Mouse (Mus musculus): ENCODE results near the gene Foxo6. TPM values are rescaled to one million over a fixed set of nuclear protein-coding genes. Genes with fewer than 3 reads are reported as not detected.

Foxo6 gene
- total and polyA plus RNA-seq, 2 experiments from 2014 or later = 1.2 to 23.8 TPM

DNA sequence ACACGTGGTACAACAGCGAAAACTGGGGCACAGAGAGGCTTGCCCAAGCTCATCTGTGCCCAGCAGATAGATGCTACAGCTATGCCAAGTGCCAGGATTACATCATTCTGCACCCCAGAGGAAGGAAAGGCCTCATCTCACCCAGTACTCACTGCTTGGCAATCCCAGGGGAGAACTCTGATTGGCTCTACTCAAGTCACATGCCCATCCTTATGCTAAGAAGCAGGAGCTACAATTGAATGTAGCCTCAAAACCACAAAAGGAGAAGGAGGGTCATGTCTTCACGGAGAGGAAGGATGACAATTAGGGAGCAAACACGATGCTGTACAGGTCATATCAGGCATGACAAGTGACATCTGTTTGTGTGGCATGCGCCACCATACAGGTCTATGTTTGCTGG lies 26.2 kb upstream of the Foxo6 start:
- WGBS = 70% methylated on average over 5 of the region's 5 CpGs
- no peak overlapping the region for H3K9ac ChIP-seq (replicated peaks; ENCODE audit: low read length)

DNA sequence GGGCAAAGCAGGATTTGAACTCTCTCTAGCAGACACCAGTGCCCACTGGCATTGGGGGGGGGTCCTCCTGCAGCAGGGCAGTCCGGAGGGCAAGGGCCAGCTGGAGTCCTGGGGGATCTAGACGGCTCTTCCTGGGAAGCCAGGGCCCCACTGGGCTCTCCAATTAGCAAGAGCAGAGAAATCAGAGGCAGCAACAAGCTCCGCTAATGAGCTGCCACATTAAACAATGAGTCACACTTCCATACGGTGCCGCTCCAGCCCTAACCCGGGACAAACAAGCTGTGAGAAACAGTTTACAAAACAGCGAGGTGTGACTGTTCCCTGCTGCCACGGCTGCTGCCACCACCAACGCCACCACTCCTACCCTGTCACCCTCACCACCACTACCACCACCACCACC lies 17.4 kb upstream of the Foxo6 start:
- H3K4me2 ChIP-seq (ENCODE audit: low read depth, low read length) = no peak overlapping the region
- ATAC-seq = peak; percentile 27; the same call in 1 of the 2 replicates
- no peaks in the 10 kb centered on the region for H3K27me3 ChIP-seq (ENCODE audit: insufficient read depth, low read length)
- DNase-seq (ENCODE audit: low spot score) = peak; percentile 28
- no peaks in the 10 kb centered on the region for H3K4me1 ChIP-seq (ENCODE audit: insufficient read depth, low read length)
- no peak for TF ChIP-seq CTCF (IDR thresholded peaks at IDR 0.05; ENCODE audit: low read depth)
- H3K9ac ChIP-seq (replicated peaks; ENCODE audit: low read length) = no peak overlapping the region
- H3K4me3 ChIP-seq (ENCODE audit: low read length) = no peak overlapping the region
- no peaks in the 10 kb centered on the region for H3K36me3 ChIP-seq (ENCODE audit: insufficient read depth, low read length)
- 15% methylated on average over 9 of the region's 9 CpGs for WGBS
- H3K9me3 ChIP-seq (ENCODE audit: low read length) = no peaks in the 10 kb centered on the region
- H3K27ac ChIP-seq = no peak overlapping the region

More for the DNA sequence above, 26.2 kb upstream of the Foxo6 start:
- H3K27me3 ChIP-seq (ENCODE audit: insufficient read depth, low read length) = no peaks in the 10 kb centered on the region
- H3K36me3 ChIP-seq (ENCODE audit: insufficient read depth, low read length) = no peaks in the 10 kb centered on the region
- no peaks in the 10 kb centered on the region for H3K4me1 ChIP-seq (ENCODE audit: insufficient read depth, low read length)
- no peak overlapping the region for H3K4me3 ChIP-seq (ENCODE audit: low read length)
- H3K4me2 ChIP-seq (ENCODE audit: low read depth, low read length) = no peak overlapping the region
- no peak for TF ChIP-seq CTCF (IDR thresholded peaks at IDR 0.05; ENCODE audit: low read depth)
- no peak for DNase-seq (ENCODE audit: low spot score)
- H3K27ac ChIP-seq = no peak overlapping the region
- no peak for ATAC-seq
- H3K9me3 ChIP-seq (ENCODE audit: low read length) = peaks cover 3% of the 10 kb centered on the region; the same call in 1 of the 2 replicates

DNA sequence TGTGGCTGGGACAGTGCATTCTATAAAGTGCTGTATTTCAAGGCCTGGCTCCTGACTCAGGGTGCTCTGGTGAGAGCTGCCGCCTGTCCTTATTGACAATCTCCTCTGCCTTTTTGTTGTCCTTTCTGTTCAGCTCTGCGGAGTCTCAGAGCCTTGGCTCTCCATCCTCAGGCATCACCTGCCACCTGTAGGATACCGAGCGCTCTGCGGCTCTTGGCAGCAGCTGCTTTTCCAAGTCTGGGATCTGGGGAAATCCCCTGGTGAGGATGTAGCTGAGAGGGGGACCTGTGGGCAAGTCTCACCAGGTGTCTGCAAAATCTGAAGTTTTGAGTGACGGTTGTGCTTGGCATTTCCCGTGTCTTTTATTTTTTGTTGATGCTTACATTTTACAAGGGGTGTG lies 12.1 kb upstream of the Foxo6 start:
- Histone ChIP-seq H3K27ac (no peak overlapping the region), H3K4me1 (ENCODE audit: insufficient read depth, low read length) (no peaks in the 10 kb centered on the region), H3K4me3 (ENCODE audit: low read length) (no peak overlapping the region), H3K9me3 (ENCODE audit: low read length) (no peaks in the 10 kb centered on the region), H3K36me3 (ENCODE audit: insufficient read depth, low read length) (no peaks in the 10 kb centered on the region), H3K27me3 (ENCODE audit: insufficient read depth, low read length) (no peaks in the 10 kb centered on the region), H3K9ac (replicated peaks; ENCODE audit: low read length) (no peak overlapping the region), H3K4me2 (ENCODE audit: low read depth, low read length) (no peak overlapping the region)
- peak; percentile 20; the same call in 1 of the 2 replicates for TF ChIP-seq CTCF (IDR thresholded peaks at IDR 0.05; ENCODE audit: low read depth)
- 52% methylated on average over 7 of the region's 7 CpGs for WGBS
- ATAC-seq (no peak), DNase-seq (ENCODE audit: low spot score) (no peak)

DNA sequence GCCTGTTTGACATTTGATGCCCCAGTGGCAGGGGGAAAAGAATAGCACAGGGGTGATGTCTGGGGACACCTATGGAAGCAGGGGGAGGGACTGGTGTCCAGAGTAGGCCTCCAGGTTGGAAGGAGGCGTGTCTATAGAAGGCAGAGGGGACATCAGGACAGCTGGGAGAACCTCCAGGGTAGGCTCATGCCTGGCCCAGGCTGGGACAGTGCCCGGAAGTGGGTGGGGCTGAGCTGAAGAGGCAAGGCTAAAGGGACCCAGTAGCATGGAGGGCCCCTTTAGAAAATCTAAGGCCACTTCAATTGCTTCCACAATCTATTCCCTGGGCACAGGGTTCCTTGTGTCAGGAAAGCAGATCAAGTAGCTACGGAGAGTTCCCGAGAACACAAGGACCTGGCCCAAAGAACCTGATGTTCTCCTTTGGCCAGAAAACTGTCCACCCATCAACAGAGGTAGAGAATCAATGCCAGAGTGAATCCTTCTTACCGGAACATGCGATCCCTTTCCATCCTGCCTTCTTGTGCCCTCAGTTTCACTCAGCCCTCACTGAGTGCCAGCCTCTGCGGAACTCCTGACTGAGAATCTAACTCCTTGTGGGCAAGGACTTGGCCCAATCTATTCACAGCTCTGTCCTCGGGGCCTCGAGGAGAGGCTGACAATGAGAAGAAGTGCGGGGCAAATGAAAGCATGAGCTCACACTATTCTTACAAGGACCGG lies 4.1 kb upstream of the Foxo6 start:
- no peaks in the 10 kb centered on the region for H3K36me3 ChIP-seq (ENCODE audit: insufficient read depth, low read length)
- H3K9ac ChIP-seq (replicated peaks; ENCODE audit: low read length) = no peak overlapping the region
- H3K27ac ChIP-seq = no peak overlapping the region
- ATAC-seq = no peak
- no peak overlapping the region for H3K4me2 ChIP-seq (ENCODE audit: low read depth, low read length)
- TF ChIP-seq CTCF (IDR thresholded peaks at IDR 0.05; ENCODE audit: low read depth) = no peak
- H3K4me1 ChIP-seq (ENCODE audit: insufficient read depth, low read length) = no peaks in the 10 kb centered on the region
- DNase-seq (ENCODE audit: low spot score) = no peak
- 79% methylated on average over 11 of the region's 11 CpGs for WGBS
- H3K9me3 ChIP-seq (ENCODE audit: low read length) = no peaks in the 10 kb centered on the region
- H3K4me3 ChIP-seq (ENCODE audit: low read length) = no peak overlapping the region
- no peaks in the 10 kb centered on the region for H3K27me3 ChIP-seq (ENCODE audit: insufficient read depth, low read length)

DNA sequence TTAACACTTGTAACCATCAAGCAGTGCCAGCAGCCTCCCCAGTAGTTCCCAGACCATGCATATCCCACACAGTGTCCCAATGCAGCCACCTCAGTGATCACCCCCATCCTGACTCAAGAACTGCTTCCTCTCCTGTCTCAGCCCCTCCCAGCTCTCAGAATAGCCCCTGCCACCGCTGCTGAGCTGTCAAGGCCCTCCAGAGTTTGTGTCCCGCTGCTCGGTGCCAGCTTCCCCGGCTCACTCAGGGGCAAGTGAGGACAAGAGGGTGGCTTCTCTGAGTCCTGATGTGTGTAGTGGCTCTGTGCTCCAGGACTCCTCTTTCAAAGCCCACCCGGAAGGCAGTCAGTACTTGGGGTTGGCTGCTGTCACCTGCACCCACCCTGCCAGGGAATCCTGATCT lies 3.3 kb upstream of the Foxo6 start:
- no peak overlapping the region for H3K9ac ChIP-seq (replicated peaks; ENCODE audit: low read length)
- DNase-seq (ENCODE audit: low spot score) (no peak), ATAC-seq (no peak)
- TF ChIP-seq CTCF (IDR thresholded peaks at IDR 0.05; ENCODE audit: low read depth) = no peak
- H3K27me3 ChIP-seq (ENCODE audit: insufficient read depth, low read length) = no peaks in the 10 kb centered on the region
- 54% methylated on average over 5 of the region's 5 CpGs for WGBS
- H3K9me3 ChIP-seq (ENCODE audit: low read length) = no peaks in the 10 kb centered on the region
- no peaks in the 10 kb centered on the region for H3K36me3 ChIP-seq (ENCODE audit: insufficient read depth, low read length)
- H3K4me3 ChIP-seq (ENCODE audit: low read length) = no peak overlapping the region
- no peak overlapping the region for H3K4me2 ChIP-seq (ENCODE audit: low read depth, low read length)
- peaks cover 4% of the 10 kb centered on the region; the same call in 1 of the 2 replicates for H3K4me1 ChIP-seq (ENCODE audit: insufficient read depth, low read length)
- no peak overlapping the region for H3K27ac ChIP-seq

DNA sequence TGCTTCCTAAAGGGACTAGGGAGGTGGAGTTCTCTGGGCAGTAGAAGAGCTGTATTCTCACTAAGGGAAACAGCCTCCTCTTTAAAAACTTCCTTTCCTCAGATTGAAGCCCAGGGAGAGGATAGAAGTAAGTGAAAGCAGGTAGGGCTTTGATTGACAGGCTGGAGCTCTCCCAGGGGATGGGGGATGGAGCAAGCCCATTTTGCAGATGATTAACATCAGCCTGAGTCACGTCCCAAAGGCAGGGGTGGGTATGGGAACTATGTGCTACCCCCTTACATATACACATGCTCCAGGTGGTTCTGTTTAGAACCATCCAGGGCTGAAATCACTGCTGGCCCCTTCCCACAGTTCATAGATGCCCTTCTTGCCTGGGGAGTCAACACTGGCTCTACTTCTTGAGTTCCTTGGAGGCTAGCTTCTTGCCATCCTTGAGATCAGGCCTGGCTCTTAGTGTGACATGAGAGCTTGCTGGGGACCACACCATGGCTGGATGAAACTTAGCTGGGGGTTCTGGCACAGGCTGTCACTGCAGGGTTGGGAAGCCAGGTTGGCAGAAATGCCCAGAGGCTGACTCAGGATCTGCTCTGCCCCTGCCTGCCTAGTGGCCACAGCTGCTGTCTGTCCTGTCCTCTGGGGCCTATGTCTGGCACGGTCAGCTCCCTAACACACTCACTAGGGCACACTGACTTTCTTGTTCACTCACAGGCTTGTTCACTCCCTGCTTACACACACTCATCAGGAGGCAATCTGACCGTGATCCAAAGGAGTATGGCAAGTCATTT lies 2.2 kb upstream of the Foxo6 start:
- DNase-seq (ENCODE audit: low spot score) (no peak), ATAC-seq (no peak)
- no peak for TF ChIP-seq CTCF (IDR thresholded peaks at IDR 0.05; ENCODE audit: low read depth)
- Histone ChIP-seq H3K4me3 (ENCODE audit: low read length) (no peak overlapping the region), H3K9ac (replicated peaks; ENCODE audit: low read length) (no peak overlapping the region), H3K27me3 (ENCODE audit: insufficient read depth, low read length) (no peaks in the 10 kb centered on the region), H3K27ac (no peak overlapping the region), H3K4me2 (ENCODE audit: low read depth, low read length) (no peak overlapping the region), H3K9me3 (ENCODE audit: low read length) (no peaks in the 10 kb centered on the region), H3K4me1 (ENCODE audit: insufficient read depth, low read length) (peaks cover 10% of the 10 kb centered on the region; the same call in 1 of the 2 replicates), H3K36me3 (ENCODE audit: insufficient read depth, low read length) (no peaks in the 10 kb centered on the region)
- WGBS = 41% methylated on average over 3 of the region's 3 CpGs
